Mouse (Mus musculus): ENCODE measurements around the gene Txn2.

Gene Txn2

GRCm38 (mm10) chr15:77907646-77908518 lies 20.9 kb downstream of the Txn2 start:
- DNase-seq (ENCODE audit: low read depth, low spot score) = no peak

GRCm38 (mm10) chr15:77906545-77906944 lies 22.3 kb downstream of the Txn2 start:
- DNase-seq (ENCODE audit: low read depth, low spot score) = no peak

- no peak for DNase-seq (ENCODE audit: low read depth, low spot score)
These were observed 22.7 kb downstream of the Txn2 start for GRCm38 (mm10) chr15:77906081-77906480.

GRCm38 (mm10) chr15:77905275-77905970 lies 23.4 kb downstream of the Txn2 start:
- no peak for DNase-seq (ENCODE audit: low read depth, low spot score)

GRCm38 (mm10) chr15:77904363-77904892 lies 24.4 kb downstream of the Txn2 start:
- DNase-seq (ENCODE audit: low read depth, low spot score) = no peak

GRCm38 (mm10) chr15:77903176-77903575 lies 25.6 kb downstream of the Txn2 start:
- no peak for DNase-seq (ENCODE audit: low read depth, low spot score)

- no peak for DNase-seq (ENCODE audit: low read depth, low spot score)
These were observed 33.9 kb downstream of the Txn2 start for GRCm38 (mm10) chr15:77894926-77895325.

GRCm38 (mm10) chr15:77893292-77893691 lies 35.5 kb downstream of the Txn2 start:
- DNase-seq (ENCODE audit: low read depth, low spot score) = no peak

- no peak for DNase-seq (ENCODE audit: low read depth, low spot score)
These were observed 36.4 kb downstream of the Txn2 start for GRCm38 (mm10) chr15:77892420-77892819.

GRCm38 (mm10) chr15:77891766-77892165 lies 37.0 kb downstream of the Txn2 start:
- DNase-seq (ENCODE audit: low read depth, low spot score) = no peak

GRCm38 (mm10) chr15:77889761-77890422 lies 38.9 kb downstream of the Txn2 start:
- no peak for DNase-seq (ENCODE audit: low read depth, low spot score)

- no peak for DNase-seq (ENCODE audit: low read depth, low spot score)
These were observed 40.5 kb downstream of the Txn2 start for GRCm38 (mm10) chr15:77888286-77888685.

GRCm38 (mm10) chr15:77887093-77887488 lies 41.7 kb downstream of the Txn2 start:
- DNase-seq (ENCODE audit: low read depth, low spot score) = no peak

- DNase-seq (ENCODE audit: low read depth, low spot score) = no peak
These were observed 42.3 kb downstream of the Txn2 start for GRCm38 (mm10) chr15:77886369-77887092.

GRCm38 (mm10) chr15:77885945-77886344 lies 42.9 kb downstream of the Txn2 start:
- DNase-seq (ENCODE audit: low read depth, low spot score) = no peak

- no peak for DNase-seq (ENCODE audit: low read depth, low spot score)
These were observed 43.6 kb downstream of the Txn2 start for GRCm38 (mm10) chr15:77885159-77885558.

GRCm38 (mm10) chr15:77883697-77884010 lies 45.2 kb downstream of the Txn2 start:
- no peak for DNase-seq (ENCODE audit: low read depth, low spot score)

- DNase-seq (ENCODE audit: low read depth, low spot score) = no peak
These were observed 45.8 kb downstream of the Txn2 start for GRCm38 (mm10) chr15:77882797-77883696.

GRCm38 (mm10) chr15:77882297-77882696 lies 46.5 kb downstream of the Txn2 start:
- no peak for DNase-seq (ENCODE audit: low read depth, low spot score)

GRCm38 (mm10) chr15:77881698-77882097 lies 47.1 kb downstream of the Txn2 start:
- peak; percentile 11 for DNase-seq (ENCODE audit: low read depth, low spot score)

- DNase-seq (ENCODE audit: low read depth, low spot score) = no peak
These were observed 48.1 kb downstream of the Txn2 start for GRCm38 (mm10) chr15:77880738-77881137.
